Mouse (Mus musculus) granulocyte monocyte progenitor cell, adult 5-6 weeks (primary cell): ENCODE data around the gene Pwp2. TPM values are rescaled to one million over a fixed set of nuclear protein-coding genes. Genes with fewer than 3 reads are reported as not detected.
"Not testable (repeated sequence)": the region's sequence is repeated elsewhere in the genome, so short reads cannot be mapped to it uniquely, and the experiment has no call there.

Source experiments
- ATAC-seq: replicated peaks from 2 replicates; pipeline ENCODE4 v1.8.0; 2016; ENCODE audit warnings: mild to moderate bottlenecking, moderate TSS enrichment, inconsistent platforms; ENCODE audit not compliant: poor library complexity, severe bottlenecking
- total RNA-seq, 2 experiments: library from RNA; stranded (forward) in 1 of 2; stranded (reverse) in 1 of 2; fragments of 200-712, 200-1000 nt in 1 of 2; fragments of >200 nt in 1 of 2; fragmentation: Nextera tagmentation in 1 of 2; gene quantifications; 2 replicates each; pipeline ENCODE4 v1.2.3; 2014 to 2017

Pwp2 gene
- total RNA-seq (2014; fragmentation: Nextera tagmentation) (17.2 and 17.9 TPM in 2 replicates), total RNA-seq (2017) (22.9 and 27.0 TPM in 2 replicates)

- peak; percentile 90 for ATAC-seq
Observed at GRCm38 (mm10) chr10:78184531-78185380, at the start of gene Pwp2. Gene Pwp2, minus strand, starts transcription at chr10:78185149.

- no peak for ATAC-seq
Observed at GRCm38 (mm10) chr10:78233756-78234155, 48.8 kb upstream of the Pwp2 start.

GRCm38 (mm10) chr10:78233161-78233560 lies 48.2 kb upstream of the Pwp2 start:
- ATAC-seq, result no peak

- ATAC-seq, result no peak
Observed at GRCm38 (mm10) chr10:78232301-78232980, 47.5 kb upstream of the Pwp2 start.

- 0 out of 2 replicates have a peak, but pooled peaks have one; percentile 20 for ATAC-seq
Observed at GRCm38 (mm10) chr10:78228560-78228928, 43.6 kb upstream of the Pwp2 start.

- ATAC-seq, result peak; percentile 26; the same call in 1 of the 2 replicates
Observed at GRCm38 (mm10) chr10:78227875-78228559, 43.1 kb upstream of the Pwp2 start.

- ATAC-seq, result no peak
Observed at GRCm38 (mm10) chr10:78224136-78224535, 39.2 kb upstream of the Pwp2 start.

- no peak for ATAC-seq
Observed at GRCm38 (mm10) chr10:78222908-78223307, 38.0 kb upstream of the Pwp2 start.

- ATAC-seq, result no peak
Observed at GRCm38 (mm10) chr10:78221315-78221714, 36.4 kb upstream of the Pwp2 start.

- ATAC-seq, result no peak
Observed at GRCm38 (mm10) chr10:78219528-78219927, 34.6 kb upstream of the Pwp2 start.

GRCm38 (mm10) chr10:78218576-78218975 lies 33.6 kb upstream of the Pwp2 start:
- ATAC-seq, result no peak

- ATAC-seq, result no peak
Observed at GRCm38 (mm10) chr10:78216376-78217083, 31.6 kb upstream of the Pwp2 start.

- ATAC-seq, result no peak
Observed at GRCm38 (mm10) chr10:78214371-78214770, 29.4 kb upstream of the Pwp2 start.

- peak; percentile 37; the same call in 1 of the 2 replicates for ATAC-seq
Observed at GRCm38 (mm10) chr10:78211311-78211710, 26.4 kb upstream of the Pwp2 start.

GRCm38 (mm10) chr10:78201182-78201581 lies 16.2 kb upstream of the Pwp2 start:
- no peak for ATAC-seq

GRCm38 (mm10) chr10:78192933-78193332 lies 8.0 kb upstream of the Pwp2 start:
- no peak for ATAC-seq

GRCm38 (mm10) chr10:78186076-78186475 lies 1.1 kb upstream of the Pwp2 start:
- not testable (repeated sequence) for ATAC-seq

GRCm38 (mm10) chr10:78185381-78185725 lies 404 bp upstream of the Pwp2 start:
- peak; percentile 5; the same call in 1 of the 2 replicates for ATAC-seq

- ATAC-seq, result no peak
Observed at GRCm38 (mm10) chr10:78183577-78183976, 1.4 kb downstream of the Pwp2 start.

GRCm38 (mm10) chr10:78182321-78182720 lies 2.6 kb downstream of the Pwp2 start:
- no peak for ATAC-seq
